Mouse (Mus musculus): ENCODE results near the gene Olfr597. TPM values are rescaled to one million over a fixed set of nuclear protein-coding genes. Genes with fewer than 3 reads are reported as not detected.
"Not testable (repeated sequence)": the region's sequence is repeated elsewhere in the genome, so short reads cannot be mapped to it uniquely, and the experiment has no call there.

The Olfr597 gene
- total RNA-seq (2021), result not detected in 2 replicates
- long read RNA-seq, experiment 1, result 0 reads
- long read RNA-seq, experiment 2, result 0 reads

DNA sequence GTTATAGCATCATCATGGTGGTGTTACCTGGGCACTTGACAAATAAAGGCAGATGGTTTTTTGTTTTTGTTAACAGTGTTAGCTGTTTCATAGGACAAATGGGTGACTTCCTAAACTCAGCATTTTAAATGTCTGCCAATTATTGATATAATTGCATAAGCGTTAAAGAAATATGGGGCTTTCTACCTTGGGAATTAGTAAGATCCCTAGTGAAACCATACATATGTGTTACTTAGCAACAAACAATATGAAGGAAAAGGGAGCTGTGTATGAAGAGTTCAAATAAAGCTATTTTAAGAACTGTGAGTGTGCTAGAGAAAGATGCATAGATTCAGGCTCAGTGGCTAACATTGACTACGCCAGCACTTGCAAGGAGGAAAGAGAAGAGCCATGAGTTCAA is at the start of gene Olfr597:
Olfr597 (plus strand) TSS at position 301 of the 400 bp plus-strand sequence.
- not testable (repeated sequence) for DNase-seq

DNA sequence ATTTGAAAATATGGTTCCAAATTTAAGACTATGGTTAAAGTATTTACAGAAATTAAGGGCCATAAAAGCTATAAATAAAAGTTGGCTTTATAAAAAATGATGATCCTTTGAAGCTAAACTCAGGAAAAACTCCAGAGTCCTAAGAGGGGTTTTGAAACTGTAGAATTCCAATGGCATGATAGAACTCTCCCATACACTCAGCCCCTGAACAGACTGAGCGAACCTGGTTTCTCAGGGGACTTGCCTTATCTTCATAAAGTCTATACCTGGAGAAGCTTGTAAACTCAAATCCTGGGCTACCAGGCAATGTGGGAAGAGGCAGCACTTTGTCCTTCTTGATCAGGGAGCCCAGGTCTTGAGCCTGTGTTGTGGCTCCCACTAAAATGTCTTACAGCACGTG is 10.8 kb upstream of the Olfr597 start, which contains the start of gene Olfr596:
Olfr596 (plus strand) TSS at position 301 of the 400 bp plus-strand sequence.
- not testable (repeated sequence) for DNase-seq

DNA sequence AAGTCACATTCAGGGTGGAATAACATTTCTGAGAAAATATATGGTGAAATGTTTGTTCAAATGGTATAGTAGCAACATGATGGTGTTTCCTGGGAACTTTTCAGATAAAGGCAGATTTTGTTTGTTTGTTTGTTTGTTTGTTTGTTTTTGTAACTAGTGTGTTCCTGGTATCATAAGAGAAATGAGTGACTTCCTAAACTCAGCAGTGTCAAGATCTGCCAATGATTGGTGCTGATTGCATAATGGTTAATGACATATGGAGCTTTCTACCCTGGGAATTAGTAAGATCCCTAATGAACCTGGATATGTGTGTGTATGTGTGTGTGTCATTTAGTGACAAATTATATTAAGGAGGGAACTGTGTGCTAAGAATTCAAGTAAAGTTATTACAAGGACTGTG is 7.2 kb downstream of the Olfr597 start, which contains the start of gene Olfr598:
Olfr598 (plus strand) TSS at position 301 of the 400 bp plus-strand sequence.
- DNase-seq, result no peak

DNA sequence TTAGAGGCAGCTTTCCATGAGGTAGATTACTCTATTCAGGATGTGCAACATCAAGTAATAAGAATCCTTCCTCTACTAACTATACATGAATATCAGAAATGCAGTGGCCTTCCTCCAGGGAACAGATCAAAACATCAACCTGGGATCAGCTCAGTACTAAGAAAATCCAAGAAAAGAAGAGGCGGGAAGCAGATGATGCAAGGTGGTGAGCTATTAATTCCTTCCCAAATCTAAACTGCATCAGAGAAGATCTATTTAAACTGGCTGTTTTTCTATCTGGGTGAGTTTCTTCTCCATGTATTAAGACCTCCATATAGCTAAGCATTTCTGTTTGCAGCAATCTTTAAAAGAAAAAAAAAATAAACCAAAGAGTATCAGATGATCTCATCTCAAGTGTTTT is 19.5 kb downstream of the Olfr597 start, which contains the start of gene Olfr599:
Olfr599 (plus strand) TSS at position 301 of the 400 bp plus-strand sequence.
- DNase-seq, result no peak

DNA sequence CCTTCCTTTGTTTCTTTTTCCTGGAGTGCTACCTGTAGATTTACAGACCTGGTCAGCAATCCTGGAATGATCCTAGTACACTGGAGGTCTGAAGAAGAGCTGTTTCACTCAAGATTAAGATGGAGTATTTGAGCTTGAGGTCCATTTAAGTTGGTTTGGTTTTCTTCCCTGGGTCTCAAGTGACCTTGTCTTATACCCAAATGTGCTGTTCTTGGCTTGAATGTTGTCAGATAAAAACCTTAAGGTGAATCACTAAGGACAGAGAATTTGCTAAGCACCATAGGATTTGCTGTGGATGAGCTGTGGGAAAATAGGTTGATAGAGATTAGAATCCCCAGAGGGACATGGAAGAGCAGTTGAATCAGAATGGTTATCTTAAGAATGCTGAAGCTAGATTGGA is 33.5 kb downstream of the Olfr597 start, which contains the start of gene Olfr600:
Olfr600 (minus strand) TSS at position 101 of the 400 bp plus-strand sequence.
- no peak for DNase-seq

DNA sequence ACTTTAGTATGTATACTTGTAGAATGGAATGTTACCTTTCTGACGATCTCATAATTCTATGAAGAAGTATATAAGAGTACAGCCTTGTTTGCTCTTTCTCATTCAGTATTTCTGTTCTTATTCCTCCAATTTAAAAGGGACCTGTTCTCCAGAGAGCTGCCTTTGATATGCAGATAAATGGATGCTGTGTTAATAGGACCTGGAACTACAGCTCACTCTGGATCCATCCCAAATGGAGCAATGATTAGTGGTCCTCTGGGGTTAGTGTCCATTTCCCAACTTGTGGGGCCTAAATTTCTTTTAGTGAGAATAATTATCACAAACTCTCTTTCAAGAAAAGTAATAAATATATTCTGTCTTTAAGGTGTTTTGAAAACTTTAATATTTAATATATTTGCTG is 46.4 kb downstream of the Olfr597 start, which contains the start of gene Olfr601:
Olfr601 (minus strand) TSS at position 101 of the 400 bp plus-strand sequence.
- no peak for DNase-seq

Small RNAs within 50 kb of the gene (microRNA-seq; reads per million reads assigned to microRNA genes)
- 0 reads per million in 2 experiments for gene Gm23550

Other genes with a start within 250 kb of the Olfr597 start
- gene Olfr584, start 234.4 kb upstream of the Olfr597 start, total RNA-seq (2021), result not detected in 2 replicates
- gene Olfr585, start 218.6 kb upstream of the Olfr597 start, total RNA-seq (2021), result not detected in 2 replicates
- gene Olfr586, start 190.7 kb upstream of the Olfr597 start, total RNA-seq (2021), result not detected in 2 replicates
- gene Olfr588-ps1, start 175.4 kb upstream of the Olfr597 start, total RNA-seq (2021), result not detected in 2 replicates
- not detected in 2 replicates for gene Olfr589, start 160.0 kb upstream of the Olfr597 start, total RNA-seq (2021)
- gene Olfr591, start 138.0 kb upstream of the Olfr597 start, total RNA-seq (2021), result not detected in 2 replicates
- gene Olfr592, start 131.5 kb upstream of the Olfr597 start, total RNA-seq (2021), result not detected in 2 replicates
- gene Olfr593, start 104.5 kb upstream of the Olfr597 start, total RNA-seq (2021), result not detected in 2 replicates
- not detected in 2 replicates for gene Olfr594, start 99.3 kb upstream of the Olfr597 start, total RNA-seq (2021)
- gene Usp17ld, start 63.8 kb upstream of the Olfr597 start, total RNA-seq (2021), result not detected in 2 replicates
- not detected in 2 replicates for gene Olfr596, start 10.7 kb upstream of the Olfr597 start, total RNA-seq (2021)
- not detected in 2 replicates for gene Olfr598, start 7.3 kb downstream of the Olfr597 start, total RNA-seq (2021)
- not detected in 2 replicates for gene Olfr599, start 19.6 kb downstream of the Olfr597 start, total RNA-seq (2021)
- not detected in 2 replicates for gene Olfr600, start 33.4 kb downstream of the Olfr597 start, total RNA-seq (2021)
- not detected in 2 replicates for gene Olfr601, start 46.3 kb downstream of the Olfr597 start, total RNA-seq (2021)
- gene Olfr603, start 69.9 kb downstream of the Olfr597 start, total RNA-seq (2021), result not detected in 2 replicates
- gene Usp17lc, start 98.8 kb downstream of the Olfr597 start, total RNA-seq (2021), result not detected in 2 replicates
- gene Olfr605, start 129.1 kb downstream of the Olfr597 start, total RNA-seq (2021), result not detected in 2 replicates
- gene Olfr606, start 132.7 kb downstream of the Olfr597 start, total RNA-seq (2021), result not detected in 2 replicates
- not detected in 2 replicates for gene Olfr607, start 147.8 kb downstream of the Olfr597 start, total RNA-seq (2021)
- not detected in 2 replicates for gene Olfr608, start 153.6 kb downstream of the Olfr597 start, total RNA-seq (2021)
- gene Olfr609, start 181.7 kb downstream of the Olfr597 start, total RNA-seq (2021), result not detected in 2 replicates
- gene Olfr610, start 195.8 kb downstream of the Olfr597 start, total RNA-seq (2021), result not detected in 2 replicates
- not detected in 2 replicates for gene Olfr611, start 204.5 kb downstream of the Olfr597 start, total RNA-seq (2021)
- gene Olfr612, start 226.4 kb downstream of the Olfr597 start, total RNA-seq (2021), result not detected in 2 replicates
- not detected in 2 replicates for gene Olfr613, start 231.8 kb downstream of the Olfr597 start, total RNA-seq (2021)
- gene Olfr615, start 239.8 kb downstream of the Olfr597 start, total RNA-seq (2021), result not detected in 2 replicates